Mouse (Mus musculus) erythroblast, embryonic 14.5 days (primary cell): ENCODE data around the gene Rasa2. TPM values are rescaled to one million over a fixed set of nuclear protein-coding genes. Genes with fewer than 3 reads are reported as not detected.

Experiments
- H3K27me3 ChIP-seq: 2 replicates; pipeline ENCODE4 v1.6.1; 2012; ENCODE audit warnings: inconsistent platforms; ENCODE audit not compliant: control insufficient read depth
- H3K36me3 ChIP-seq: 2 replicates; pipeline ENCODE4 v1.6.1; 2012; ENCODE audit warnings: mild to moderate bottlenecking, inconsistent platforms; ENCODE audit not compliant: control insufficient read depth
- H3K4me1 ChIP-seq: 2 replicates; pipeline ENCODE4 v1.6.1; 2012; ENCODE audit warnings: inconsistent platforms; ENCODE audit not compliant: control insufficient read depth
- H3K4me3 ChIP-seq: replicated peaks from 2 replicates; pipeline ENCODE3; 2012; ENCODE audit warnings: moderate library complexity, mild to moderate bottlenecking, inconsistent platforms
- H3K9me3 ChIP-seq: 2 replicates; pipeline ENCODE4 v1.6.1; 2012; ENCODE audit warnings: low read length, inconsistent platforms, mixed read lengths; ENCODE audit not compliant: control insufficient read depth
- GATA1 ChIP-seq: IDR thresholded peaks from 2 replicates; pipeline ENCODE4 v1.6.1; 2012; ENCODE audit warnings: low read length, inconsistent platforms, mixed read lengths
- TAL1 ChIP-seq: IDR thresholded peaks from 3 replicates; pipeline ENCODE4 v1.6.1; 2012; ENCODE audit warnings: low read length, inconsistent platforms, mixed read lengths
- polyA plus RNA-seq: library from polyadenylated mRNA; stranded (reverse); fragments of >175 nt; gene quantifications from 2 replicates; pipeline ENCODE4 v1.2.3, GENCODE M21; 2012

Gene Rasa2
- polyA plus RNA-seq, 1 experiment, result not detected

DNA sequence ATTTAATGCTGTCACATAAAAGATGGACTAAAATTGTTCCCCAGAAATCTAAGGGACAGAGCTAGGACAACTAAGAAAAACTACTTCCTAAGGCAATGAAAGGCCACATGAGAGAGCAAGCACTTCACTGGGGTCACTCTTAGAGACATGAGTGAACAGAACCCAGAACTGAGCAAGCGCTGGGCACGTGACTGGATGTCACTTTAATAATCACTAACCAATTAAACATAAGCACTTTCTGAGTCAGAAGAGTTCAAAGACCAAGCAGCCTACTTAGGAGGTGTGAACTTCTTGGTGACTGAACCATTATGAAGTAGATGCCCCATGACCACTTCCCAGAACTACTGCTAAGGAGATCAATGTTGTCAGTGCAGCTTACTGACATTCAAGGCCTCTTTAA lies 20.6 kb downstream of the Rasa2 start:
- H3K27me3 ChIP-seq, result no peaks in the 10 kb centered on the region
- no peak overlapping the region for H3K4me3 ChIP-seq
- no peaks in the 10 kb centered on the region for H3K9me3 ChIP-seq
- peaks cover 7% of the 10 kb centered on the region for H3K4me1 ChIP-seq
- no peak for TF ChIP-seq TAL1
- TF ChIP-seq GATA1, result no peak
- H3K36me3 ChIP-seq, result peaks cover 9% of the 10 kb centered on the region

DNA sequence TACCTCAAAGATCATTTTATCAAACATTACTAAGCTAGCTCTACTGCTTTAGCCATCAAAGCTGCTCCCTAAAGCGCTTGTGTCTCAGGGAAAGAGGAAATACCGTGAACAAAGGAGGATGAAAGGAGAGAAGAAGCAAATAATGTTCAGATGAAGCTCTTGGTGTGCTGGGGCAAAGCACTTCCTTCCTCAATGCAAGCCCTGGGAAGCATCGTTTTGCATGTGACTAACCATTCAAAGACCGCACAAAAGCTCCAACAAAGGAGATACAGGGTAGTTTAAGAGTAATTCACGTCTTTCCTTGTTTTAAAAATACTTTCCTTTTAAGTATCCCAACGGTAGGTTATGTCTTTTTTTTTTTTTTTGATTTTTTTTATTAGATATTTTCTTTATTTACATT lies 28.0 kb downstream of the Rasa2 start:
- H3K4me1 ChIP-seq, result no peaks in the 10 kb centered on the region
- H3K27me3 ChIP-seq, result no peaks in the 10 kb centered on the region
- H3K4me3 ChIP-seq, result no peak overlapping the region
- H3K9me3 ChIP-seq, result no peaks in the 10 kb centered on the region
- no peak for TF ChIP-seq GATA1
- no peak for TF ChIP-seq TAL1
- peaks cover 9% of the 10 kb centered on the region for H3K36me3 ChIP-seq

DNA sequence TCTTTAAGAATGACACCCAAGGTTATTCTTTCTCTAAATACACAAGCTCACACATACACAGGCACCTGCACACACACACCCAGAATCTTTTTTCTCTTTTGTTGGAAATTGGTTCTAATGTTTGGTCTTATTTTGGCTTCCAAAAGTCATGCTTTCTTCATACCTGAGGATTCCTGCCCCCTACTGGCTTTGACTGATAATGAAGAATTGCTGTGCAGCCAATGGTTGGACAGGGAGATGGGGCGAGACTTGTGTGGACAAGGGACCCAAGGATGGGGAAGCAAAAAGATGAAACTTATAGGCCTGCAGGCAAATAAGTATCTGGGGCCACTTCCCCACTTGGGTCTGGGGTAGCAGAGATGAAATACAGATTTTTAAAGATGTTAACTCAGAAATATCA lies 33.5 kb downstream of the Rasa2 start:
- no peaks in the 10 kb centered on the region for H3K9me3 ChIP-seq

DNA sequence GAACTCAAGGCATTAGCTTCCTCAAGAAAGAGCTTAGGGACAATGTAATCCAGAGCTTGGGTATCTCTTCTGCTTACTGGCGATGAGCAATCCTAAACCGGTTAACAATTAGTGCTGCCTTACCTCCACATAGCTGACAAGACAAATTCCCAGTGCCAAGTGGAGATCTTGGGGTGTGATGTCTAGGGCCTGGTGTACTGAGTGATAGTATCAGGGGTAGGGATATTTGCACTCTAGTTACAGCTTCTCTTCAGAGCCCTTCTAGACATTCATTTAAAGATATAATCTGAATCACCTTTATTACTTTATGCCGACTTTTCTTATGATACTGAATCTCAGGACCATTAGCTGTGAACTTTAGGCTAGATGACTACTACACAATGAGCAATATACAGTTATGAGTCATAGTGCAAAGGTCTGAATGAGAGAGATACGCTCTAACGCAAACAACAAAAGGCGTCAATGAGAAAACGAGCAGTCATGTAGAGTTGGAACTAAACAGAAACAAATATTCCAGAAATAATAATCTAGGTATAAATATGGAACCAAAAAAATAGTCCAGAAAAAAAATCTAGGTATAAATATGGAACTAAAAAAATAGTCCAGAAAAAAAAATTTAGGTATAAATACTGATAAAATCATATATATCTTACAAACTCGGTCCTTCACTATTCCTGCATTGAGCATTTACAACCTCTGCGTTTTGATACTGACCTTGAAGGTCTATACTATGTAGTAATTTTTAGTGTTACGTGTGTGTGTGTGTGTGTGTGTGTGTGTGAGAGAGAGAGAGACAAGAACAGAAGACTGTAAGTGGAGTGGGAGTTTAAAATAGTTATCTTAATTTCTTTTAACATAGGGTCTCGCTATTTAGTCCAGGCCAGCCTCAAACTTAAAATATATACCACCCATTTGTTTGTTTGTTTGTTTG lies 38.5 kb downstream of the Rasa2 start:
- Histone ChIP-seq H3K36me3 (no peaks in the 10 kb centered on the region; the same call in 1 of the 2 replicates), H3K9me3 (no peaks in the 10 kb centered on the region), H3K4me3 (no peak overlapping the region), H3K4me1 (no peaks in the 10 kb centered on the region), H3K27me3 (no peaks in the 10 kb centered on the region)
- TF ChIP-seq GATA1 (no peak), TAL1 (no peak)

More for the DNA sequence above, 33.5 kb downstream of the Rasa2 start:
- TF ChIP-seq TAL1 (no peak), GATA1 (no peak)
- H3K4me1 ChIP-seq, result no peaks in the 10 kb centered on the region
- no peak overlapping the region for H3K4me3 ChIP-seq
- no peaks in the 10 kb centered on the region for H3K27me3 ChIP-seq
- no peaks in the 10 kb centered on the region; the same call in none of the 2 replicates for H3K36me3 ChIP-seq

DNA sequence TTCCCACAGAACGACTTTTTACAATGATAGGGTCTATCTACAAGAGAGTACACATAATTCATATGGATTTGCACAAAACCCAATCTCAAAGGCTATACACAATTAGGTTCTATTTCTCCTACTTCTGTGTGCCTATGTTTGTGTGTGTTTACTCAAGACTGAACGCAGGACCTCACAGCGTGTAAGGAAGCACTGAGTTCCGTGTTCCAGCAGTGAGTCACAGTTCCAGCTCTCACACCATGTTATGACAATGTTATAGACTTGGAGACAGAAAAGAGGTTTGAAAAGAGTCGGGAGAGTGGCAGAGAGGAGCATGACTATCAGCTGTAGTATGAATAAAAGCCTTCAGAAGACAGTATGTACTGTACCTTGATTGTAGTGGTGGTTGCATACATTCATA lies 42.1 kb downstream of the Rasa2 start:
- TF ChIP-seq GATA1 (no peak), TAL1 (no peak)
- Histone ChIP-seq H3K36me3 (no peaks in the 10 kb centered on the region), H3K4me1 (no peaks in the 10 kb centered on the region), H3K9me3 (no peaks in the 10 kb centered on the region), H3K4me3 (no peak overlapping the region), H3K27me3 (no peaks in the 10 kb centered on the region)

DNA sequence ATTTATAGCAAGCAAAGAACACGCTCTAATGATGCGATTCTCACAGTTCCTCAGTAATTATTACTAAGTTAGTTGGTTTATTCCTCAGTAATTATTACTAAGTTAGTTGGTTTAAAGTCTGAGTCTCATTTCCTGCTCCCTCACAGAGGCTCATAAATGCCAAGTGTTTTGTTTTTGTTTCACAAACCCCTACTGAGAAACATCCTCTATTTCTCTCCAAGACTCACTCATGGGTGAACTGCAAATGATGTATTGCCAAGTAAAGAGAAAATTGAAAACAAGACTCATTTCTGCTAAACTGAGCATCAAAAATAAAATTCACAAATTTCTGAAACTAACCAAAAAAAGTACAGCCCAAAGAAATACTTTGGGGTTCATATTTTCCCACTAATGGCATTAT lies 47.9 kb downstream of the Rasa2 start:
- H3K4me3 ChIP-seq, result no peak overlapping the region
- H3K9me3 ChIP-seq, result no peaks in the 10 kb centered on the region
- H3K4me1 ChIP-seq, result no peaks in the 10 kb centered on the region
- TF ChIP-seq TAL1 (no peak), GATA1 (no peak)
- H3K36me3 ChIP-seq, result no peaks in the 10 kb centered on the region
- H3K27me3 ChIP-seq, result no peaks in the 10 kb centered on the region

DNA sequence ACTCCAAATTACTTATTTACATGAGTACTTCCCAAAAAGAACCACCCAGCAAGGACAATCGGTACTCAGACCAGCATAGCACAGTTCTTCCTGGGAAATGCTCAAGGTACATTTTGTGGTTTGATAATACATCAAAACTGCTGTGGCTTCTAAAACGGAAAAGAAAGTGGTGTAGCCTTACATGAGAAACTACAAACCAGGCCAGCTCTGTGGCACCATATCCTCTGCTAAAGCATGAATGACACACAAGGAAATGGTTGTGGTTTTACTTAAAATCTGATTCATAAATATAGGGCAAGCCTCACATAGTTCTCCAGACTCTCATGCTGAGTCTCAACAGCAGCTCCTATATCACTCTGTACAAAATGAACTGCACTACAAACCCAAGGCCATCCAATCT lies 48.3 kb downstream of the Rasa2 start:
- H3K36me3 ChIP-seq, result no peaks in the 10 kb centered on the region
- TF ChIP-seq TAL1 (no peak), GATA1 (no peak)
- H3K4me3 ChIP-seq, result no peak overlapping the region

DNA sequence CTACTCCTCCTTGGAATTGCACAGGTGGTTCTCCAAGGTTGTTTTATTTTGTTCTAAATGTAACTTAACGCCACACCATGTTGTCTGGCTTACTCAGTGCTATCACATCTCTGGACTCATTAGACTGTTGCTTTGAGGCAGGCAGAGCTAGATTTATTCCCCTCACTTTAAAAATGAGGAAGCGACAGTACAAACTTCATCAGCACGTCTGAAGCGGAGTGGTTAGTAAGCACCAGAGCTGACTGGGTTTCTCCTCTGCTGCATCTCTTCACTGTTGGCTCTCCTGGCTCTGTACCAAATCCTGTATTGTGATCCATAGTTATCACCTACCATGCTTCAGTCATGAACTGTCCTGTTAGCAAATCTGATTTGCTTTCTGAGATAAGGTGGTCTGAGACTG lies 53.2 kb downstream of the Rasa2 start:
- H3K9me3 ChIP-seq, result no peaks in the 10 kb centered on the region
- no peaks in the 10 kb centered on the region; the same call in 1 of the 2 replicates for H3K36me3 ChIP-seq
- H3K27me3 ChIP-seq, result no peaks in the 10 kb centered on the region
- H3K4me3 ChIP-seq, result no peak overlapping the region
- H3K4me1 ChIP-seq, result no peaks in the 10 kb centered on the region
- no peak for TF ChIP-seq TAL1
- TF ChIP-seq GATA1, result no peak

More for the DNA sequence above, 48.3 kb downstream of the Rasa2 start:
- H3K27me3 ChIP-seq, result no peaks in the 10 kb centered on the region
- H3K4me1 ChIP-seq, result no peaks in the 10 kb centered on the region
- no peaks in the 10 kb centered on the region for H3K9me3 ChIP-seq

DNA sequence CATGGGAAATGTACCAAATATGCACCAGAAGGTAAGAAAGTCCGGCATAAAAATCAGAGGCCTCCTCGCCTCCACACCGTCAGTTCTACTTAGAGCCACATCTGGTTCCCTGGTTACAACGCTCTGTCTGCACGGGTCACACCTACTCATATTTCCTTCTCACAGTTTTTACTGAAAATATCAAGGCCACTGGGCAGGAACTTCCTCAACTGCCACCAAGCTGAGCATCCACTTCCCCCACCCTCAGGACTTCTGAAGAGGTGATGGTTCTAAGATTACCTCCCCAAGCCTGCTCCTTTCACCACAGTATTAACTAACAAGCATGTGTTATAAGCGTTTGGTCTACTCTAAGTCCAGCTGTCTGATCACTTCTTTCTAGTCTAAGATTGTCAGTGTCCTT lies 53.7 kb downstream of the Rasa2 start:
- Histone ChIP-seq H3K36me3 (no peaks in the 10 kb centered on the region; the same call in 1 of the 2 replicates), H3K27me3 (no peaks in the 10 kb centered on the region), H3K4me1 (no peaks in the 10 kb centered on the region), H3K4me3 (no peak overlapping the region), H3K9me3 (no peaks in the 10 kb centered on the region)
- no peak for TF ChIP-seq TAL1
- TF ChIP-seq GATA1, result no peak

DNA sequence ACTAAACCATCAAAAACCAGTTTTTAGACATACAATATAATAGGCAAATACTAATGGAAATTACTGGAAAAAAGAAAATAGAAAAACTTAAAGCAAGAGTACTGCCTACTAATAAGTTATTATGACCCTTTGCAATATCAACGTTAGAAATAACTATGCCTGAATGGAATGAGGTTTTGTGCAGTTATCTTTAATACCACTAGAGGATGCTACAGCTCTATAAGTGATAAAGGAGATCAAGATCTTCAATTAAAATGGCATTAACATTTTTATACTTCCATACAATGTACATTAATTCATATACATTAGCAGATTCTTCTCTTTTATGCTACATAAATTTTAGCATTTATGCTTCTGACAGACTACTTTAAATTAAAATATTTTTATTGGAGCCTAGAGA lies 58.2 kb downstream of the Rasa2 start:
- no peak for TF ChIP-seq TAL1
- no peak for TF ChIP-seq GATA1
- H3K4me3 ChIP-seq, result no peak overlapping the region
- H3K9me3 ChIP-seq, result no peaks in the 10 kb centered on the region
- no peaks in the 10 kb centered on the region for H3K4me1 ChIP-seq
- no peaks in the 10 kb centered on the region for H3K27me3 ChIP-seq
- H3K36me3 ChIP-seq, result peaks cover 9% of the 10 kb centered on the region
